Comparison of ENCODE assay signal across 33 mouse cellular contexts in the genomic region with DNA sequence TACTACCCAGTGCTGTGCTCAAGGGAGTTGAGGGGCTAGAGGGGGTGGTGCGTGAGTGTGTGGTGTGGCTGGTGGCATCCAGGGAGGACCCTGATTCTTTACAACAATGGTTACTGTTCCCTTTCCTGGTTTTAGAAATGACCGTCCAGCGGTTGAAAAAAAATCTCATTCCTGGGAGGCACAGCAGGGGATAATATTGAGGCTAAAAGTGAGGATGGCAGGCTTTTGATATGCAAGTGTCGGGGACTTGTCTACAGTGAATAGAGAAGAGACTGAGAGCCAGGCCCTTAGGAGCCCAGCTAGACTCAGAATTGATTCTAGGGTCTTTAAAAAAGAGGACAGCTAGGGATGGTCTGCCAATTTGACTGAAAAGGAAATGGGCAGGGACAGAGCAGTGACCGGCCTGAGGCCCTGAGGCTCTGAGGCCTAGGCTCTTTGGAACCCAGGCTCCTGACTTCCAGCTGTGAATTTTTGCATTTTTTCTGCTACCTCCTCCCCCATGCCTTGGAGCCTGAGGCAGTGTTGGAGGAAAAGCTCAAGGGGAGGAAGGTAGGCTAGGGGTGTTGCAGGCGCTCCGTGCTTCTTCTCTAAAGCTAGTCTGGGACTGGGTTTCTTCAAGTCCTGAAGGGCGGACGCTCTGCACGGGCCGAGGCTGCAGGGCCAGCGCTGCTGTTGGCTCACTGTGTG. TPM values are rescaled to one million over a fixed set of nuclear protein-coding genes. Genes with fewer than 3 reads are reported as not detected.
DNase-seq lines count a peak whose midpoint lies in the region; TF ChIP-seq lines count a peak whose summit lies in the region.
"Had no signal": no experiment of that assay in that cellular context is flagged by ENCODE, and none has a peak within 500 bp of the region (broad histone marks: within the 10 kb centered on the region; RNA-seq: fewer than 3 reads in every experiment).

No protein-coding gene starts in this region.

- peaks cover 6 to 15% of the 10 kb centered on the region in 2 experiments; a peak in 3 of 4 replicates for H3K4me1 ChIP-seq in ES-E14 (ENCODE audit: control insufficient read depth in 2 of 2, insufficient read depth in 2 of 2, low read length in 2 of 2, poor library complexity in 1 of 2)
- H3K4me1 ChIP-seq in forebrain, embryonic 10.5 days: peaks cover 20% of the 10 kb centered on the region
- H3K4me1 ChIP-seq: embryonic facial prominence, embryonic 12.5 days; heart, embryonic 13.5 days; hindbrain, embryonic 15.5 days; intestine, embryonic 15.5 days had no signal

- 27% methylated on average over 12 of the region's 12 CpGs for WGBS in forebrain, embryonic 10.5 days

- H3K9me3 ChIP-seq in ES-E14 (ENCODE audit: control insufficient read depth, insufficient read depth, low read depth, low read length): no peaks in the 10 kb centered on the region
- H3K9me3 ChIP-seq in forebrain, embryonic 10.5 days: no peaks in the 10 kb centered on the region
- H3K9me3 ChIP-seq: embryonic facial prominence, embryonic 12.5 days; embryonic facial prominence, embryonic 15.5 days; forebrain, embryonic 13.5 days; heart, embryonic 10.5 days; heart, embryonic 13.5 days; hindbrain, embryonic 15.5 days; intestine, embryonic 15.5 days; kidney, embryonic 15.5 days had no signal

- H3K36me3 ChIP-seq in ES-E14 (ENCODE audit: control insufficient read depth, insufficient read depth, low read length, poor library complexity, severe bottlenecking): no peaks in the 10 kb centered on the region
- H3K36me3 ChIP-seq in forebrain, embryonic 10.5 days (replicated peaks): no peaks in the 10 kb centered on the region
- H3K36me3 ChIP-seq: embryonic facial prominence, embryonic 12.5 days; embryonic facial prominence, embryonic 15.5 days; heart, embryonic 10.5 days; heart, embryonic 13.5 days; hindbrain, embryonic 15.5 days; intestine, embryonic 15.5 days; kidney, embryonic 15.5 days had no signal

- peaks cover 47% of the 10 kb centered on the region for H3K27me3 ChIP-seq in forebrain, embryonic 10.5 days (ENCODE audit: poor library complexity, severe bottlenecking)

- DNase-seq in heart, adult 11 months: peak; percentile 34
- DNase-seq in heart, adult 8-10 months (ENCODE audit: low spot score): no peak
- DNase-seq in retina, embryonic 14.5 days (ENCODE audit: low spot score): peak; percentile 8
- no peak for DNase-seq in retina, postnatal 1 day
- peak; percentile 63 for DNase-seq in ES-E14 (ENCODE audit: low read depth, low spot score)
- DNase-seq in ZHBTc4 (ENCODE audit: low read depth, low spot score): peak; percentile 91
- no peak for DNase-seq in c-Kit-positive CD71-positive TER-119-positive erythroid progenitor cells, embryonic 14.5 days (ENCODE audit: low spot score)
- DNase-seq in forebrain, embryonic 10.5 days (ENCODE audit: extremely low spot score, low spot score): no peak
- DNase-seq: adrenal gland, adult 2 months; adrenal gland, postnatal 14 days; B cell, adult 2 months; cerebellum, adult 11-12 months; cerebellum, adult 8-10 months; cerebellum, postnatal 25 days; gastrocnemius, postnatal 10 days; gastrocnemius, postnatal 36 days; heart, postnatal 14 days; kidney, adult 11 months; kidney, adult 8-10 months had no signal

- in situ Hi-C loops in ES-E14 (cut with MboI; ENCODE audit: low sequenced_read_pairs in 2 of 2, unreplicated experiment in 2 of 2): no loop called here

- no peak overlapping the region for H3K9ac ChIP-seq in ES-E14 (ENCODE audit: insufficient read depth, low read depth, low read length, poor library complexity, severe bottlenecking)
- H3K9ac ChIP-seq: embryonic facial prominence, embryonic 12.5 days; embryonic facial prominence, embryonic 15.5 days; forebrain, embryonic 13.5 days; heart, embryonic 13.5 days; hindbrain, embryonic 15.5 days; intestine, embryonic 15.5 days; kidney, embryonic 15.5 days had no signal

- no peak overlapping the region; the same call in 1 of the 2 replicates for H3K27ac ChIP-seq in ES-E14 (ENCODE audit: insufficient read depth, low read depth, low read length, poor library complexity, severe bottlenecking)
- H3K27ac ChIP-seq in forebrain, embryonic 10.5 days: no peak overlapping the region
- H3K27ac ChIP-seq: embryonic facial prominence, embryonic 12.5 days; embryonic facial prominence, embryonic 15.5 days; forebrain, embryonic 13.5 days; heart, embryonic 10.5 days; heart, embryonic 13.5 days; hindbrain, embryonic 15.5 days; intestine, embryonic 15.5 days; kidney, embryonic 15.5 days had no signal

- H3K4me3 ChIP-seq in ES-E14 (ENCODE audit: insufficient read depth in 1 of 2, low read depth in 1 of 2, low read length in 2 of 2, poor library complexity in 1 of 2, severe bottlenecking in 1 of 2): no peak overlapping the region
- no peak overlapping the region for H3K4me3 ChIP-seq in forebrain, embryonic 10.5 days
- H3K4me3 ChIP-seq: embryonic facial prominence, embryonic 12.5 days; embryonic facial prominence, embryonic 15.5 days; forebrain, embryonic 13.5 days; heart, embryonic 10.5 days; heart, embryonic 13.5 days; hindbrain, embryonic 15.5 days; intestine, embryonic 15.5 days; kidney, embryonic 15.5 days had no signal

TF ChIP-seq in ES-E14, 5 proteins besides CTCF, POLR2A, EP300 and RAD21:
- TF ChIP-seq MAFK (IDR thresholded peaks at IDR 0.05; ENCODE audit: insufficient read depth, low read depth, low read length): no peak
- peak; percentile 96 for TF ChIP-seq ZNF384 (IDR thresholded peaks at IDR 0.05; ENCODE audit: low read depth, low read length)

RNA-seq across cellular contexts. Expression of a gene that starts 1.5 kb away (rescaled TPM):
- under 1 TPM; 0.19 to 0.57 (median 0.41) TPM for total RNA-seq in heart, adult 8-10 months (2022)
- total RNA-seq in ES-E14 (2012; rRNA removed): 4.0 and 5.0 TPM in 2 replicates
- 0.04 TPM in 1 of 2 replicates, not detected in the other for polyA plus RNA-seq in forebrain, embryonic 10.5 days (2016; fragmentation: Nextera tagmentation; extraction: Ambion mirVana)
- total RNA-seq: adrenal gland, adult 2 months; common myeloid progenitor, adult 5-6 weeks; gastrocnemius, adult 18-20 months; gastrocnemius, postnatal 10 days; gastrocnemius, postnatal 36 days; granulocyte monocyte progenitor cell, adult 5-6 weeks; hematopoietic stem cell, adult 5-6 weeks; MEL had no signal
- polyA plus RNA-seq: adrenal gland, adult 2 months; embryonic facial prominence, embryonic 12.5 days; forebrain, embryonic 16.5 days; heart, embryonic 10.5 days; heart, embryonic 13.5 days had no signal

Comparison
In these comparisons a context has a peak if more than half of its experiments do, and no peak if none do; other contexts are left out.
1. DNase-seq: peak in heart, adult 11 months (single experiment), retina, embryonic 14.5 days (single experiment), ES-E14 (single experiment) and ZHBTc4 (single experiment); none in heart, adult 8-10 months (single experiment), retina, postnatal 1 day (single experiment), c-Kit-positive CD71-positive TER-119-positive erythroid progenitor cells, embryonic 14.5 days (single experiment) and forebrain, embryonic 10.5 days (single experiment).